Mouse (Mus musculus) testis, adult 2 months (tissue): Measurements from ENCODE around the gene Fads1.

Source experiments
- CTCF ChIP-seq: fragments of 200-500 bp; IDR thresholded peaks from 2 replicates; pipeline ENCODE4 v1.5.1; 2012; ENCODE audit warnings: low read depth, mild to moderate bottlenecking, inconsistent platforms, low read length, moderate library complexity; ENCODE audit not compliant: control insufficient read depth, insufficient read depth, insufficient replicate concordance
- POLR2A ChIP-seq: fragments of 200-500 bp; IDR thresholded peaks from 2 replicates; pipeline ENCODE4 v1.6.1; 2012; ENCODE audit warnings: low read depth, mild to moderate bottlenecking, inconsistent platforms, low read length, moderate library complexity; ENCODE audit not compliant: control insufficient read depth

DNA sequence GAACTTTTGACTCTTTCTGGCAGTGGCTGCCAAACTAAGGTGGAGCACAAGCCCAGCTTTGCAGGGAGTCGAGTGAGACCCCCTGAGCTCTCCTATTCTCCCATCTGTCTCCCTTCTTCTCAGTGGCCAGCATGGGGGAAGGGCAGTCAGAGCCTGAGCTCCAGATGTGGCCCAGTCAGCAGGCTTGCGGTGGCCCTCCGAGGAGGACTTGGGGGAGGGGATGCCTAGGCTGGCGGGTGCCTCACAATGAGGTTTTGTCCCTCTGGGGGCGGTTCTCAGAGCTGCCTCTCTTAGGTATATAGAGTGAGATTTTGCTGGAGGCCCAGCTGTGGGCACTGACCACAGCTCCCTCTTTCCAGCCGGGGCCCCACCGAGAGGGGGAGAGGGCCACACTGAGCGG lies 60.2 kb downstream of the Fads1 start:
- TF ChIP-seq POLR2A (no peak), CTCF (no peak)
